Mouse (Mus musculus) lung, embryonic 15.5 days (tissue): ENCODE measurements at regions not wholly inside any gene's neighbourhood (a gene's known extent, or its start where the extent isn't known, plus 50 kb on each side); places are given as distances from the start of the nearest gene placed in this dataset.
"Not testable (repeated sequence)": the region's sequence is repeated elsewhere in the genome, so short reads cannot be mapped to it uniquely, and the experiment has no call there.

Experiments used
- ATAC-seq: fragments of 200-750 bp; cut with Nextera tagmentation; 2 replicates; pipeline ENCODE4 v1.8.0; 2017; ENCODE audit warnings: moderate number of reproducible peaks, borderline replicate concordance; ENCODE audit not compliant: low FRiP score, low TSS enrichment; ENCODE audit errors: extremely low read depth
- H3K27ac ChIP-seq: fragments of 300-500 bp; sonication (generic); 2 replicates; pipeline ENCODE4 v1.5.1; 2015; ENCODE audit warnings: moderate library complexity, mild to moderate bottlenecking, inconsistent platforms
- H3K27me3 ChIP-seq: fragments of 300-500 bp; sonication (generic); 2 replicates; pipeline ENCODE4 v1.6.1; 2015; ENCODE audit warnings: inconsistent platforms
- H3K36me3 ChIP-seq: fragments of 300-500 bp; sonication (generic); 2 replicates; pipeline ENCODE4 v1.6.1; 2015; ENCODE audit warnings: inconsistent platforms
- H3K4me1 ChIP-seq: fragments of 300-500 bp; sonication (generic); 2 replicates; pipeline ENCODE4 v1.6.1; 2015; ENCODE audit warnings: inconsistent platforms
- H3K4me2 ChIP-seq: fragments of 300-500 bp; sonication (generic); 2 replicates; pipeline ENCODE4 v1.6.1; 2015; ENCODE audit warnings: inconsistent platforms, mild to moderate bottlenecking, moderate library complexity
- H3K4me3 ChIP-seq: fragments of 300-500 bp; sonication (generic); 2 replicates; pipeline ENCODE4 v1.5.1; 2015; ENCODE audit warnings: mild to moderate bottlenecking, inconsistent platforms
- H3K9ac ChIP-seq: fragments of 300-500 bp; sonication (generic); 2 replicates; pipeline ENCODE4 v1.6.1; 2015; ENCODE audit warnings: inconsistent platforms
- H3K9me3 ChIP-seq: fragments of 300-500 bp; sonication (generic); 2 replicates; pipeline ENCODE4 v1.6.1; 2016; ENCODE audit warnings: inconsistent platforms
- WGBS: fragments of 180-500 bp; shearing (Covaris S2); methylation state at CpG from one replicate; pipeline ENCODE4 v1.1.7; 2015; 5-methylcytosine and 5-hydroxymethylcytosine counted together

- ATAC-seq, result no peak
- Histone ChIP-seq H3K9me3 (no peaks in the 10 kb centered on the region), H3K4me1 (no peaks in the 10 kb centered on the region), H3K27me3 (no peaks in the 10 kb centered on the region), H3K36me3 (no peaks in the 10 kb centered on the region), H3K9ac (no peak overlapping the region), H3K4me3 (no peak overlapping the region), H3K27ac (no peak overlapping the region), H3K4me2 (no peak overlapping the region)
- WGBS, result 83% methylated on average over 8 of the region's 8 CpGs
These were observed 251.2 kb upstream of the Kcnh8 start for GRCm38 (mm10) chr17:52351293-52351692.

GRCm38 (mm10) chr17:52350696-52351095 is 251.8 kb upstream of the Kcnh8 start:
- Histone ChIP-seq H3K9me3 (no peaks in the 10 kb centered on the region), H3K9ac (no peak overlapping the region), H3K27ac (no peak overlapping the region), H3K4me1 (no peaks in the 10 kb centered on the region), H3K4me2 (no peak overlapping the region), H3K27me3 (no peaks in the 10 kb centered on the region), H3K36me3 (no peaks in the 10 kb centered on the region), H3K4me3 (no peak overlapping the region)
- ATAC-seq, result no peak

- Histone ChIP-seq H3K9ac (no peak overlapping the region), H3K27me3 (no peaks in the 10 kb centered on the region), H3K4me3 (no peak overlapping the region), H3K36me3 (no peaks in the 10 kb centered on the region), H3K27ac (no peak overlapping the region), H3K4me1 (no peaks in the 10 kb centered on the region), H3K9me3 (no peaks in the 10 kb centered on the region), H3K4me2 (no peak overlapping the region)
- WGBS, result 80% methylated on average over 5 of the region's 5 CpGs
- ATAC-seq, result no peak
These were observed 252.6 kb upstream of the Kcnh8 start for GRCm38 (mm10) chr17:52349872-52350271.

- no peak overlapping the region for H3K4me3 ChIP-seq
- no peak overlapping the region for H3K27ac ChIP-seq
- no peaks in the 10 kb centered on the region for H3K27me3 ChIP-seq
- no peaks in the 10 kb centered on the region for H3K36me3 ChIP-seq
- no peaks in the 10 kb centered on the region for H3K9me3 ChIP-seq
- no peak overlapping the region for H3K9ac ChIP-seq
- H3K4me2 ChIP-seq, result no peak overlapping the region
- no peak for ATAC-seq
- whole genome bisulfite sequencing, result 49% methylated on average over 8 of the region's 8 CpGs
- H3K4me1 ChIP-seq, result no peaks in the 10 kb centered on the region
These were observed 253.9 kb upstream of the Kcnh8 start for GRCm38 (mm10) chr17:52348481-52349083.

- H3K36me3 ChIP-seq, result no peaks in the 10 kb centered on the region
- no peak for ATAC-seq
- no peak overlapping the region for H3K4me3 ChIP-seq
- H3K27me3 ChIP-seq, result no peaks in the 10 kb centered on the region
- H3K27ac ChIP-seq, result no peak overlapping the region
- 66% methylated on average over 1 of the region's 1 CpGs for WGBS
- H3K9ac ChIP-seq, result no peak overlapping the region
- no peaks in the 10 kb centered on the region for H3K9me3 ChIP-seq
- H3K4me2 ChIP-seq, result no peak overlapping the region
- no peaks in the 10 kb centered on the region for H3K4me1 ChIP-seq
These were observed 281.9 kb upstream of the Kcnh8 start for GRCm38 (mm10) chr17:52320586-52320985.

- Histone ChIP-seq H3K4me1 (no peaks in the 10 kb centered on the region), H3K27ac (no peak overlapping the region), H3K36me3 (no peaks in the 10 kb centered on the region), H3K9me3 (no peaks in the 10 kb centered on the region), H3K9ac (no peak overlapping the region), H3K27me3 (no peaks in the 10 kb centered on the region), H3K4me3 (no peak overlapping the region), H3K4me2 (no peak overlapping the region)
- WGBS, result 74% methylated on average over 3 of the region's 3 CpGs
- ATAC-seq, result no peak
These were observed 285.5 kb upstream of the Kcnh8 start for GRCm38 (mm10) chr17:52316976-52317375.

- no peaks in the 10 kb centered on the region for H3K9me3 ChIP-seq
- no peak overlapping the region for H3K27ac ChIP-seq
- no peak overlapping the region for H3K9ac ChIP-seq
- H3K36me3 ChIP-seq, result no peaks in the 10 kb centered on the region
- no peaks in the 10 kb centered on the region for H3K4me1 ChIP-seq
- H3K4me2 ChIP-seq, result no peak overlapping the region
- H3K4me3 ChIP-seq, result no peak overlapping the region
- WGBS, result 84% methylated on average over 2 of the region's 2 CpGs
- no peaks in the 10 kb centered on the region for H3K27me3 ChIP-seq
- no peak for ATAC-seq
These were observed 286.6 kb upstream of the Kcnh8 start for GRCm38 (mm10) chr17:52315879-52316278.

- not testable (repeated sequence) for H3K36me3 ChIP-seq, H3K9ac ChIP-seq, H3K4me1 ChIP-seq, ATAC-seq, H3K9me3 ChIP-seq, H3K4me2 ChIP-seq, H3K4me3 ChIP-seq, H3K27ac ChIP-seq, H3K27me3 ChIP-seq
- 37% methylated on average over 2 of the region's 2 CpGs for WGBS
These were observed 287.1 kb upstream of the Kcnh8 start for GRCm38 (mm10) chr17:52315456-52315855.

GRCm38 (mm10) chr17:52312043-52312442 is 290.5 kb upstream of the Kcnh8 start:
- Histone ChIP-seq H3K4me3 (no peak overlapping the region), H3K27ac (no peak overlapping the region), H3K4me1 (no peaks in the 10 kb centered on the region), H3K9me3 (no peaks in the 10 kb centered on the region), H3K9ac (no peak overlapping the region), H3K27me3 (no peaks in the 10 kb centered on the region), H3K36me3 (no peaks in the 10 kb centered on the region), H3K4me2 (no peak overlapping the region)
- no peak for ATAC-seq
- WGBS, result 76% methylated on average over 1 of the region's 1 CpGs

- Histone ChIP-seq H3K4me1 (no peaks in the 10 kb centered on the region), H3K9me3 (no peaks in the 10 kb centered on the region), H3K4me3 (no peak overlapping the region), H3K9ac (no peak overlapping the region), H3K27ac (no peak overlapping the region), H3K36me3 (no peaks in the 10 kb centered on the region), H3K27me3 (no peaks in the 10 kb centered on the region), H3K4me2 (no peak overlapping the region)
- no peak for ATAC-seq
- WGBS, result 84% methylated on average over 5 of the region's 5 CpGs
These were observed 293.7 kb upstream of the Kcnh8 start for GRCm38 (mm10) chr17:52308789-52309188.

GRCm38 (mm10) chr17:52304133-52304532 is 298.4 kb upstream of the Kcnh8 start:
- no peaks in the 10 kb centered on the region for H3K36me3 ChIP-seq
- no peaks in the 10 kb centered on the region for H3K4me1 ChIP-seq
- H3K27me3 ChIP-seq, result no peaks in the 10 kb centered on the region
- no peak overlapping the region for H3K9ac ChIP-seq
- 55% methylated on average over 4 of the region's 4 CpGs for WGBS
- no peak overlapping the region for H3K27ac ChIP-seq
- H3K9me3 ChIP-seq, result no peaks in the 10 kb centered on the region
- no peak overlapping the region for H3K4me2 ChIP-seq
- no peak overlapping the region for H3K4me3 ChIP-seq
- ATAC-seq, result no peak

GRCm38 (mm10) chr17:52303320-52303719 is 299.2 kb upstream of the Kcnh8 start:
- no peak for ATAC-seq
- no peaks in the 10 kb centered on the region for H3K36me3 ChIP-seq
- no peaks in the 10 kb centered on the region for H3K4me1 ChIP-seq
- H3K4me3 ChIP-seq, result no peak overlapping the region
- no peaks in the 10 kb centered on the region for H3K27me3 ChIP-seq
- 83% methylated on average over 4 of the region's 4 CpGs for WGBS
- no peaks in the 10 kb centered on the region for H3K9me3 ChIP-seq
- H3K9ac ChIP-seq, result no peak overlapping the region
- H3K27ac ChIP-seq, result no peak overlapping the region
- no peak overlapping the region for H3K4me2 ChIP-seq

GRCm38 (mm10) chr17:52299769-52300168 is 302.7 kb upstream of the Kcnh8 start:
- H3K4me2 ChIP-seq, result no peak overlapping the region
- H3K4me1 ChIP-seq, result no peaks in the 10 kb centered on the region
- no peak overlapping the region for H3K4me3 ChIP-seq
- ATAC-seq, result no peak
- H3K27me3 ChIP-seq, result no peaks in the 10 kb centered on the region
- H3K9ac ChIP-seq, result no peak overlapping the region
- H3K9me3 ChIP-seq, result no peaks in the 10 kb centered on the region
- no peaks in the 10 kb centered on the region for H3K36me3 ChIP-seq
- no peak overlapping the region for H3K27ac ChIP-seq
- WGBS, result 79% methylated on average over 4 of the region's 4 CpGs
